Mouse (Mus musculus): ENCODE measurements around the gene Evi2a. TPM values are rescaled to one million over a fixed set of nuclear protein-coding genes. Genes with fewer than 3 reads are reported as not detected.
A peak's percentile ranks its signal among the peaks of the same experiment; 100 is the strongest.

Evi2a gene
- total and polyA plus RNA-seq, 2 experiments = 1.5 to 2.6 TPM

DNA sequence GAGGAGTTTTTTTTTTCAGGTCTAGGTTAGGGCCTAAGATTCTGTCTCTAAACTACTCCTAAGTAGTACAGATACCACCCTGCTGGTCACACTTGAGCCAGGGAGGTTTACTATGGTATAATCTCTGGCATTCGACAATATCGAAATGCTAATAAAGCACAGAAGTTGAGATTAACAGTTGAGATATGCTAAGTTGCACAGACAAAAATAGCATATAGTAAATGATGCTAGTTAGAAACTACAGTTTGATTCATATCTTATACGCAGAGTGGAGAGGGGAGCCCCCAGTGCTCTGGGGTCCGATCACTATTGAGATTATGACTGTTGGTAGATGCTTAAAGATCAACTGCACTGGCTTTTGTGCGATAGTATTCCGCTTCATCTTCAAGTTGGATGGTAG lies 1.2 kb downstream of the Evi2a start:
- DNase-seq (ENCODE audit: extremely low read depth, low read depth, low spot score) = no peak
- WGBS = 90% methylated on average over 6 of the region's 6 CpGs
- TF ChIP-seq CTCF (IDR thresholded peaks at IDR 0.05; ENCODE audit: low read depth, low read length) (no peak), POLR2A (IDR thresholded peaks at IDR 0.05; ENCODE audit: extremely low read depth, insufficient read depth, low read length) (no peak)
- no peak overlapping the region for H3K9ac ChIP-seq (ENCODE audit: low read depth, low read length)
- H3K79me2 ChIP-seq (ENCODE audit: control insufficient read depth, insufficient read depth, low read length) = no peaks in the 10 kb centered on the region
- no peak overlapping the region for H3K27ac ChIP-seq (replicated peaks; ENCODE audit: insufficient read depth, low read depth, low read length)
- H3K36me3 ChIP-seq (ENCODE audit: control insufficient read depth, insufficient read depth, low read length) = peaks cover under 1% of the 10 kb centered on the region; the same call in 1 of the 2 replicates
- peaks cover 4% of the 10 kb centered on the region for H3K4me1 ChIP-seq (ENCODE audit: control insufficient read depth, insufficient read depth, low read length)
- H3K4me3 ChIP-seq (ENCODE audit: insufficient read depth, low read depth, low read length) = no peak overlapping the region
- no peaks in the 10 kb centered on the region for H3K27me3 ChIP-seq (ENCODE audit: control insufficient read depth, insufficient read depth, low read length)

DNA sequence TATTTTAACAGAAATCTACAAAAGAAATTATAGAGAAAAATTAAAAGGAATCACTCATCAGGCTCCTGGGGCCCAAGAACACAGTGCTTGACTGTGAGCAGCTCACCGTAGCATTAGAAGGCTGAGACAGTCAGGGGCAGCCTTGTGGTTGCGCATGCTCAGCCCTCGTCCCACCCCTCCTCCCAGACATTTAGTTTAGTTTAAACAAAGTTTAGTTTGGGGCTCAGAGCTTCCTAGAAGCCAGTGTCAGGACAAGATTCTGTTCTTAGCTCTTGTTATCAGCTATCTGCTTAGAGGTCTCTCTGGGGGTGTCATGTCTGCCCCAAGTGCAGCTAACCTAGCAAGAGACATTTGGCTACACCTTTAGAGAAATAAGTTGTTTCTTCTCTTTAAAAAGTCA lies 1.8 kb downstream of the Evi2a start:
- Histone ChIP-seq H3K27me3 (ENCODE audit: control insufficient read depth, insufficient read depth, low read length) (no peaks in the 10 kb centered on the region), H3K36me3 (ENCODE audit: control insufficient read depth, insufficient read depth, low read length) (peaks cover 2% of the 10 kb centered on the region; the same call in 1 of the 2 replicates), H3K4me3 (ENCODE audit: insufficient read depth, low read depth, low read length) (no peak overlapping the region), H3K27ac (replicated peaks; ENCODE audit: insufficient read depth, low read depth, low read length) (no peak overlapping the region; the same call in 1 of the 2 replicates), H3K4me1 (ENCODE audit: control insufficient read depth, insufficient read depth, low read length) (no peaks in the 10 kb centered on the region), H3K9ac (ENCODE audit: low read depth, low read length) (no peak overlapping the region), H3K79me2 (ENCODE audit: control insufficient read depth, insufficient read depth, low read length) (no peaks in the 10 kb centered on the region)
- TF ChIP-seq CTCF (IDR thresholded peaks at IDR 0.05; ENCODE audit: low read depth, low read length) = no peak
- no peak for TF ChIP-seq POLR2A (IDR thresholded peaks at IDR 0.05; ENCODE audit: extremely low read depth, insufficient read depth, low read length)
- DNase-seq (ENCODE audit: extremely low read depth, low read depth, low spot score) = no peak
- 95% methylated on average over 3 of the region's 3 CpGs for WGBS

DNA sequence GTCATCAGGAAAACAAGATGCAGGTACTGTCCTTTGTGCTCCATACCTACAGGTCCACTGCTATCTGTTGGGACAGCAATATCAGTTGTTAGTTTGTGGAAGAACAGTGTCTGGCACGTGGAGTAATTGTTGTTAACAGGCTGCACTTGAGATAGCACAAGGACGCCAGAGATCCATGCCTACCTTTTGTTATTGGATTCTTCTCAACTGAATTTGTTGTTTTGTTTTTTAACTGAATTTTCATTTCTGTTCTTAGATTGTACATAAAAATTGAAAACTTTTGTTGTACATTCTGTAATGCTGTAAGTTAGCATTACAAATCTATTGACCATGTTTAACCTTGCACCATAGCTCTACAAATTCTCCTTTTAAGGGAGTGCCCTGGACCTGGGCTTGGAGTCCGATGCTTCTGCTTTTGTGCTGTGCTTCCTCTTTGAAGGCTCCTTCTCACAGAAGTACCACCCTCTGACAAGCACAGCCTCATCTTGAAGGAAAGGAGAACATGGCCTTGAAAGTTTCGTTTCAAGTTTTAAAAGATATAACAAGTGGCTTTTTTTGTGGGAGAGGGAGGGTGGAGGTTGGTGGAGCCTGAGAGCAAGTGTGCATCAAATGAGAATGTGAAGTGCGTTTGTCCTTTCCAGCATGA lies 2.5 kb downstream of the Evi2a start:
- Histone ChIP-seq H3K9ac (ENCODE audit: low read depth, low read length) (peak overlapping the region; percentile 21; the same call in 1 of the 2 replicates), H3K4me1 (ENCODE audit: control insufficient read depth, insufficient read depth, low read length) (no peaks in the 10 kb centered on the region), H3K27ac (replicated peaks; ENCODE audit: insufficient read depth, low read depth, low read length) (peak overlapping the region; percentile 42), H3K79me2 (ENCODE audit: control insufficient read depth, insufficient read depth, low read length) (no peaks in the 10 kb centered on the region), H3K27me3 (ENCODE audit: control insufficient read depth, insufficient read depth, low read length) (no peaks in the 10 kb centered on the region), H3K4me3 (ENCODE audit: insufficient read depth, low read depth, low read length) (no peak overlapping the region; the same call in 1 of the 2 replicates), H3K36me3 (ENCODE audit: control insufficient read depth, insufficient read depth, low read length) (peaks cover 2% of the 10 kb centered on the region; the same call in 1 of the 2 replicates)
- no peak for TF ChIP-seq POLR2A (IDR thresholded peaks at IDR 0.05; ENCODE audit: extremely low read depth, insufficient read depth, low read length)
- no peak for TF ChIP-seq CTCF (IDR thresholded peaks at IDR 0.05; ENCODE audit: low read depth, low read length)
- WGBS = 86% methylated on average over 5 of the region's 5 CpGs
- DNase-seq (ENCODE audit: extremely low read depth, low read depth, low spot score) = peak; percentile 47

DNA sequence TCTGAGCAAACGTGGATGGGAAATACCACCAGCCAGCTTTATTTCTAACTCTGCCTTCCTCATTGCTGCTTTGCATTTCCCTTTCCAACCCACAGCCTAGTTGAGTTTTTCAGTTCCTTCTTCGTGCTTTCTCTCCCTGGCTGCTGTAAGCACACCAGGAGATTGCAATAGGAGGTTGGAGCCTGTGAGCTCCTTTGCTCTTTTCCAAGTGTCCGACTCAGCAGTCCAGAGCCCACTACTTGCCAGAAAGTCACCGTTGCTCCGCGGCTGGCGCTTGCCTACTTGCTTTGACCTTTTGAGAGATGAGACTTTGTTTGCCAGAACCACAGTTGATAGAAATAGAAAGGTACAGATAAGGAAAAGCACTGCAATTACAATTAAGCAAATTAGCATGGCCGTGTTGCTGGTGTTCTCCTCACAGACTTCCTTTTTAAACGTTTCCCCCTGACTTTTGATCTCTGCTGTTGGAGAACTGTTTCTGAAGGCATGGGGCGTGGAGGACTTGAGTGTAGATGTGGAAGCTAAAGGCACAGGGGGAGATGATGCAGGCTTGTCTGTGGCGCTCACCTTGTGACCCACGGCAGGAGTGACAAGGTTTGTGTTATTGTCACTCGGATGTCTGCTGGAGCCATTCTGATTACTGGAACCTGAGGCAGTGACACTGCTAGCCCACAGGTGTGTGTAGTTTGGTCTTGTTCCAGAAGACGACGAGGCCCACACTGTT lies 3.2 kb downstream of the Evi2a start:
- WGBS = 46% methylated on average over 15 of the region's 15 CpGs
- TF ChIP-seq POLR2A (IDR thresholded peaks at IDR 0.05; ENCODE audit: extremely low read depth, insufficient read depth, low read length) (no peak), CTCF (IDR thresholded peaks at IDR 0.05; ENCODE audit: low read depth, low read length) (no peak)
- Histone ChIP-seq H3K36me3 (ENCODE audit: control insufficient read depth, insufficient read depth, low read length) (peaks cover 2% of the 10 kb centered on the region; the same call in 1 of the 2 replicates), H3K4me1 (ENCODE audit: control insufficient read depth, insufficient read depth, low read length) (no peaks in the 10 kb centered on the region), H3K9ac (ENCODE audit: low read depth, low read length) (no peak overlapping the region), H3K79me2 (ENCODE audit: control insufficient read depth, insufficient read depth, low read length) (no peaks in the 10 kb centered on the region), H3K27ac (replicated peaks; ENCODE audit: insufficient read depth, low read depth, low read length) (peak overlapping the region; percentile 45; the same call in 1 of the 2 replicates), H3K4me3 (ENCODE audit: insufficient read depth, low read depth, low read length) (no peak overlapping the region), H3K27me3 (ENCODE audit: control insufficient read depth, insufficient read depth, low read length) (no peaks in the 10 kb centered on the region)
- DNase-seq (ENCODE audit: extremely low read depth, low read depth, low spot score) = peak; percentile 45

DNA sequence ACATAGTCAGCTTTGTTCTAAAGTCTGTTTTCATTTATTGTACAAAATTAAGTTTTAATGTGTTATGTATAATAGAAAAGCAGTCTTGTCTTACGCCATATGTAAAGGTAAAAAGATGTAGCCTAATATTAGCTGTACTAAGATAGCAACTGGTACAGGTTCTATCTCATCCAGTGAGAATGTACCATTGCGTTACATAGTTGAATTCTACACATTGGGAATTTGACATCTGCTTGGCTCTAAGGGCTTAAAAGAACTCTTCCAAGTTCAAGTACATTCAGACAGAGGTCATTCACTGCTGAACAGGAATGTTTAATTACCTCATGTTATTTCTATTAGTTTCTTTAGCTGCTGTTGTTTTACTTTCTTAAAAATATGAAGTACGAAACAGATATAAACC lies 3.9 kb downstream of the Evi2a start:
- no peak overlapping the region for H3K9ac ChIP-seq (ENCODE audit: low read depth, low read length)
- DNase-seq (ENCODE audit: extremely low read depth, low read depth, low spot score) = no peak
- H3K27ac ChIP-seq (replicated peaks; ENCODE audit: insufficient read depth, low read depth, low read length) = no peak overlapping the region
- TF ChIP-seq CTCF (IDR thresholded peaks at IDR 0.05; ENCODE audit: low read depth, low read length) (no peak), POLR2A (IDR thresholded peaks at IDR 0.05; ENCODE audit: extremely low read depth, insufficient read depth, low read length) (no peak)
- WGBS = 88% methylated on average over 3 of the region's 3 CpGs
- H3K4me3 ChIP-seq (ENCODE audit: insufficient read depth, low read depth, low read length) = no peak overlapping the region
- H3K79me2 ChIP-seq (ENCODE audit: control insufficient read depth, insufficient read depth, low read length) = no peaks in the 10 kb centered on the region
- no peaks in the 10 kb centered on the region for H3K27me3 ChIP-seq (ENCODE audit: control insufficient read depth, insufficient read depth, low read length)
- H3K4me1 ChIP-seq (ENCODE audit: control insufficient read depth, insufficient read depth, low read length) = no peaks in the 10 kb centered on the region
- H3K36me3 ChIP-seq (ENCODE audit: control insufficient read depth, insufficient read depth, low read length) = peaks cover 2% of the 10 kb centered on the region; the same call in 1 of the 2 replicates

DNA sequence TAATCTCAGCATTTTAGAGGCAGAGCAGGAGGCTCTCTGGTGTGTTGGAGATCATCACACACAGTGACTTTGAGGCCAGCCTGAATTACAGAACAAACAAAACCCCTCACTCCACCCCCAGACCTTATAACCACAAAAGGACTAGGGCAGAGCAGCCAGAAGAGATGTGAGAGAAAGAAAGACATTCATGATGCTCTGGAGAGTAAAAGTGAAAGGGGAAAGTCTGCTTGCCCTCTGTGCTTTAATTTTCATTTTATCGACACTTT lies 6.2 kb downstream of the Evi2a start:
- H3K4me3 ChIP-seq (ENCODE audit: insufficient read depth, low read depth, low read length) = no peak overlapping the region
- TF ChIP-seq CTCF (IDR thresholded peaks at IDR 0.05; ENCODE audit: low read depth, low read length) = no peak
- TF ChIP-seq POLR2A (IDR thresholded peaks at IDR 0.05; ENCODE audit: extremely low read depth, insufficient read depth, low read length) = no peak
- peaks cover 2% of the 10 kb centered on the region; the same call in 1 of the 2 replicates for H3K36me3 ChIP-seq (ENCODE audit: control insufficient read depth, insufficient read depth, low read length)
- no peak for DNase-seq (ENCODE audit: extremely low read depth, low read depth, low spot score)
- H3K27me3 ChIP-seq (ENCODE audit: control insufficient read depth, insufficient read depth, low read length) = no peaks in the 10 kb centered on the region
- no peak overlapping the region for H3K27ac ChIP-seq (replicated peaks; ENCODE audit: insufficient read depth, low read depth, low read length)
- WGBS = 82% methylated on average over 1 of the region's 1 CpGs
- H3K4me1 ChIP-seq (ENCODE audit: control insufficient read depth, insufficient read depth, low read length) = peaks cover 4% of the 10 kb centered on the region; the same call in 1 of the 2 replicates
- H3K79me2 ChIP-seq (ENCODE audit: control insufficient read depth, insufficient read depth, low read length) = no peaks in the 10 kb centered on the region
- H3K9ac ChIP-seq (ENCODE audit: low read depth, low read length) = no peak overlapping the region
